Mouse (Mus musculus): ENCODE results near the gene Rsbn1l. TPM values are rescaled to one million over a fixed set of nuclear protein-coding genes. Genes with fewer than 3 reads are reported as not detected.

Rsbn1l gene
- total RNA-seq, 2 experiments from 2014 or later, result 13.6 to 15.2 TPM

DNA sequence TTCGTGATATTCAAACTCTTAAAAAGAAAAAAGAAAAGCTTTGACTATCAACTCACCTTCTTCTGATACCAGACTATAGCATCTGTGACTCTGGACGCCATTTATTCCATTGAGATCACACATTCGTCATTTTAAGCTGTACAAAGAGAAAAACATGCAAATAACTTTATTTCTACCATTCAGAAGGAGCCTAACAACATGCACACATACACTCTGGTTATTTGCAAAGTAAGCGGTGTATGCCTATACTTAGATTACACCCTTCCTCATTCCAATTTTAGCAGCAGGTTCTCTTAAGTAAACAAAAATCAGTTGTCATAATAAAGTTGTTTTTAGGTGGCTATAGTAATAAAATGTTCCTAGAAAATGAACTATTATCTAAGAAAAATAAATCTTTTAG lies 101.1 kb downstream of the Rsbn1l start:
- DNase-seq, result no peak
- intact Hi-C loops (cut with DNase I), result no loop called here

DNA sequence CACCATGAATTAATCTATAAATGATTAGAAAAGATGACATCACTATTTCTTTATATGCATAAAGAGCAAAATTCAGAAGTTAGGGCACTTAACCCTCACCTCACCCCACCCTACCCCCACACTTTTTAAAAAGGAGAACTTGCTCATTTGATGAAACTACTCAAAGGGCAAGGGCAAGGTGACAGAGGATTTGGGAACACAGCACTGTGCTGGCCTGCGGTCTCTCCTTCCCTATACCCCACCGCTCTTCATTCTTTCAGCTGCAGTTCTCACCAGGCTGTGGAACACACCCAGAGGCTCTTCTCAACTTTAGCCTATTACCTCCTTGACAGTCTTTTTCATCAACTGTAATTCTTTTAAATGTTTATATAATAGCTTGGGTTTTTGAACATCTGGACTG lies 109.2 kb downstream of the Rsbn1l start:
- intact Hi-C loops (cut with DNase I), result no loop called here
- no peak for DNase-seq

DNA sequence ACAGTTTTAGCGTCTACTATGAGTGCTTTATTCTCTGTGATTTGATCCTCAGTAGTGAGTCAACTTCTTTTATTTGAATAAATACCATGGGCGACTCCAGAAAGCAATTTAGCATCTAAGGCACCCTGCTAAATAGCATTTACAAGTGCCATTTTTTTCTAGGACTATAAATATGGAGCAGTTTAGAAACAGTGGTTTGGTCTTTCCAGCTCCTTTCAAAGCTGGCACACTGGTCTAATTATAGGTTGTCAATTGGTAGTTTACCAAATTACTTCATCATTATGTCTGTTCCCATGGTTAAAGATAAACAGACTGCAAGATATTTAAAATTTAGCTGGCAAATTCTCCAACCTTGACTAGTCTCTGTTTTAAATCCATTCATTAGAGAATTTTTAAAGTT lies 112.4 kb downstream of the Rsbn1l start:
- intact Hi-C loops (cut with DNase I), result no loop called here
- no peak for DNase-seq

DNA sequence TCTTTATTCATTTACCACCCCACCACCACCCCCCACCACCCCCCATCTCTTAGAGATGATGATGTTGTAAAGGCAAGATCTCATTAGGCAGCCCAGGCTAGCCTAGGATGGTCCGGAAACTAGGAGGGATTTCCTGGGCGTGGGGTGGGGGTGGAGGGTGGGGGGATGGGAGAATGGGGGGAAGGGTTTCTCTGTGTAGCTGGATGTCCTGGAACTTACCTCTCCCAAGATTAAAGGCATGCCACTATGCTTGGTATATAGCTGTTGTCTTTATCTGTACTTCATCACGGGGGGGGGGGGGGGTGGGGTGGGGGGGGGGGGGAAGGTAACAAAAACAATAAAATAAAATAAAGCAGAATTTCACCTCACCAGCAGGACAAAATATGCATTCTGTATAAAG lies 112.8 kb downstream of the Rsbn1l start:
- intact Hi-C loops (cut with DNase I), result no loop called here
- no peak for DNase-seq

Other genes with a start within 250 kb of the Rsbn1l start
- gene Phtf2, start 74.3 kb downstream of the Rsbn1l start, total RNA-seq (2021), result 10 to 100 TPM; 72.4 to 78.3 TPM
- 10 to 100 TPM; 23.8 to 24.1 TPM for gene Tmem60, start 74.2 kb downstream of the Rsbn1l start, total RNA-seq (2021)
- gene Ptpn12, start 99.5 kb upstream of the Rsbn1l start, total RNA-seq (2021), result 10 to 100 TPM; 31.3 to 33.2 TPM
- gene Gsap, start 229.9 kb upstream of the Rsbn1l start, total RNA-seq (2021), result 1 to 10 TPM; 4.2 to 4.5 TPM